Mouse (Mus musculus): ENCODE results near the gene Gm14685. TPM values are rescaled to one million over a fixed set of nuclear protein-coding genes. Genes with fewer than 3 reads are reported as not detected.
"Not testable (repeated sequence)": the region's sequence is repeated elsewhere in the genome, so short reads cannot be mapped to it uniquely, and the experiment has no call there.

Gm14685 gene
- 0.09 and 0.21 TPM in 2 replicates for polyA plus RNA-seq (2015; fragmentation: Nextera tagmentation; extraction: Ambion mirVana)

DNA sequence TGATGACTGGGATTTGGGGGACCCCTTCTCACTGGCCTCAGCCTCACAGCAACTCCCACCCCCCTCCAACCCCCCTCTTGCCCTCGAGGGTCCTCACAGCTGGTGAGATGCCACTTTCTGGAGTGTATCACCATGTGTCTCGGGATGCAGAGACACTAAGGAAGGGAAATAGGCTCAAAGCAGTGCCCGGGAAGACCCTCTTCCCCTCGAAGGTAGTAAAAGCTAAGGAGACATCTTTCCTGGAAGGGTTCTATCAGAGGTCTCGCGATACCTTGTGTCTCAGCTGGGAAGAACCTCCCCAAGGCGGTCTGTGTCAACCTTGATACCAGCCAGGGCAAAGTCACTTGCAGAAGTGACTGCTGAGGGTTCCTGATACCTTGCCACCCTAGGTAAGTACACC, at the start of gene Gm14685:
Gene Gm14685, plus strand, starts transcription at position 301 of the 400 bp plus-strand sequence.
- not testable (repeated sequence) for ATAC-seq; H3K4me2 ChIP-seq (ENCODE audit: low read depth, low read length); DNase-seq; H3K36me3 ChIP-seq (replicated peaks; ENCODE audit: insufficient read depth, low read length); H3K4me1 ChIP-seq (ENCODE audit: insufficient read depth); H3K4me3 ChIP-seq (ENCODE audit: low read depth, low read length); H3K27me3 ChIP-seq (ENCODE audit: insufficient read depth, low read length); H3K9me3 ChIP-seq (ENCODE audit: low read length); H3K9ac ChIP-seq (replicated peaks); H3K27ac ChIP-seq (ENCODE audit: low read depth)
- no CpG with 5 or more reads among the region's 7 CpGs for WGBS (ENCODE audit: insufficient replicate concordance)

DNA sequence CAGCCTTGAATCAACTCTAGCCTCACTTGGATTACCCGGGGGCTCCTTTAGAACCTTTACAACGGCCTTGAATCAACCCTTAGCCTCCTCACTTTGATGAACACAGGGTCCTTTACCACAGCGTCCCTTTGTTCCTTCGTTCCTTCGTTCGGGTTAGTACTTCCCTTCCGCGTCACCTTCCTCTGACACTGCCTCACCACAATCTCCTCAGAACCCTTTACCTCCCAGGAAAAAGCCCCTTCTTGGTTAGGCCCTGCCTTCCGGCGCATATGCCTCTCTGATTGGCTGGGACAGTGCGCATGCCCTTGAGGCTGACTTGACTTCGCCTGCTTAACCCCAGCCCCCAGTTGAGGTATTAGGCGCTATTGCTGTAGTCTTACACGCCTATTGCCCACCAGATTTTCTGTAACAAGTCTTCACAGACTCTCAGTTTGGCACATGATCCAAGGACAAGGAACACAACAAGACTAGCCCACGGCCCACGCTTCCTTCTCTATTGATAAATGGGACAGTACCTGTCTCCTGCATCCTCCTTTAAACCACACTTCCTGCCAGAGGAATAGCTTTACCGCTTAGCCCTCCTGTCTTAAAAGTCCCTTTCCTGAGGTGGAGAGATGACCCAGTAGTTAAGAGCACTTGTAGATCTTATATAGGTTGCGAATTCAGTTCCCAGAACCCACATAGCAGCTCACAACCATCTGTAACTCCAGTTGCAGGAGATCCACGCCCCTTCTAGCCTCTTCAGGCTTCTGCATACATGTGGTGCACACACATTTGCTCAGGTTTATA, 34.4 kb upstream of the Gm14685 start, which contains the start of gene Xlr4a:
Gene Xlr4a, minus strand, starts transcription at position 212 of the 789 bp plus-strand sequence.
- not testable (repeated sequence) for ATAC-seq, DNase-seq
- 64% methylated on average over 19 of the region's 19 CpGs for WGBS (ENCODE audit: insufficient replicate concordance)

DNA sequence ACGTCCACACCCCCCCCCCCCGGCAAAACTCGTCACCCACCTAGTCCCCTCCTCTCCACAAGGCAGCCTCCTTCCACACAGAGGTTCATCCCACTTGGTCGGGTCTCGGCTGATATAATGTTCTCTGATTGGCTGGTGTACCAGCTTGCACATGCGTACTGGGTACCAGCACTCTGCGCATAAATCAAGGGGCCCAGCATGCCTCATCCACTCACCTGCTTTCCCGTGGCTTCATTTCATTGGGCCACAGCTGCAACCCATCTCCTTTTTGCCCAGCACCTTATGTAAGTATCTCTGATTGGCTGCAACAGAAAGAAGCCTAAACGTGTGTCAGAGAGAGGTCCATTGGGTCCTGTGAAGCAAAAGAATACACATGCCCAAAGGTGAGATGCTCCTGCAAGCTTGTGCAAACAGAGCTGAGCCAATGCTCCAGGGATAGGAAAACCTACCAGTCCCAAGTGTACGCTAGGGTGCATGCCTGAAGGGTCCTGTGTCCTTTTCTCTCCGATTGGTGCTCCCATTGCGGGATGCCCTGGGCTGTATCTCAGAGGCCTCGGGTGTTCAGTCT, 19.8 kb upstream of the Gm14685 start, which contains the start of gene Xlr3a:
Gene Xlr3a, minus strand, starts transcription at position 155 of the 568 bp plus-strand sequence.
- H3K4me1 ChIP-seq (ENCODE audit: insufficient read depth); H3K27ac ChIP-seq (ENCODE audit: low read depth); H3K9me3 ChIP-seq (ENCODE audit: low read length); H3K27me3 ChIP-seq (ENCODE audit: insufficient read depth, low read length); H3K9ac ChIP-seq (replicated peaks); H3K4me3 ChIP-seq (ENCODE audit: low read depth, low read length); H3K4me2 ChIP-seq (ENCODE audit: low read depth, low read length); H3K36me3 ChIP-seq (replicated peaks; ENCODE audit: insufficient read depth, low read length): not testable (repeated sequence)
- 72% methylated on average over 13 of the region's 13 CpGs for WGBS (ENCODE audit: insufficient replicate concordance)
- peak; percentile 8 for DNase-seq
- ATAC-seq = 0 out of 2 replicates have a peak, but pooled peaks have one; percentile 23

More for the DNA sequence above, 34.4 kb upstream of the Gm14685 start, which contains the start of gene Xlr4a:
- not testable (repeated sequence) for H3K27me3 ChIP-seq (ENCODE audit: insufficient read depth, low read length); H3K4me2 ChIP-seq (ENCODE audit: low read depth, low read length); H3K27ac ChIP-seq (ENCODE audit: low read depth); H3K4me3 ChIP-seq (ENCODE audit: low read depth, low read length); H3K36me3 ChIP-seq (replicated peaks; ENCODE audit: insufficient read depth, low read length); H3K9me3 ChIP-seq (ENCODE audit: low read length); H3K9ac ChIP-seq (replicated peaks); H3K4me1 ChIP-seq (ENCODE audit: insufficient read depth)

DNA sequence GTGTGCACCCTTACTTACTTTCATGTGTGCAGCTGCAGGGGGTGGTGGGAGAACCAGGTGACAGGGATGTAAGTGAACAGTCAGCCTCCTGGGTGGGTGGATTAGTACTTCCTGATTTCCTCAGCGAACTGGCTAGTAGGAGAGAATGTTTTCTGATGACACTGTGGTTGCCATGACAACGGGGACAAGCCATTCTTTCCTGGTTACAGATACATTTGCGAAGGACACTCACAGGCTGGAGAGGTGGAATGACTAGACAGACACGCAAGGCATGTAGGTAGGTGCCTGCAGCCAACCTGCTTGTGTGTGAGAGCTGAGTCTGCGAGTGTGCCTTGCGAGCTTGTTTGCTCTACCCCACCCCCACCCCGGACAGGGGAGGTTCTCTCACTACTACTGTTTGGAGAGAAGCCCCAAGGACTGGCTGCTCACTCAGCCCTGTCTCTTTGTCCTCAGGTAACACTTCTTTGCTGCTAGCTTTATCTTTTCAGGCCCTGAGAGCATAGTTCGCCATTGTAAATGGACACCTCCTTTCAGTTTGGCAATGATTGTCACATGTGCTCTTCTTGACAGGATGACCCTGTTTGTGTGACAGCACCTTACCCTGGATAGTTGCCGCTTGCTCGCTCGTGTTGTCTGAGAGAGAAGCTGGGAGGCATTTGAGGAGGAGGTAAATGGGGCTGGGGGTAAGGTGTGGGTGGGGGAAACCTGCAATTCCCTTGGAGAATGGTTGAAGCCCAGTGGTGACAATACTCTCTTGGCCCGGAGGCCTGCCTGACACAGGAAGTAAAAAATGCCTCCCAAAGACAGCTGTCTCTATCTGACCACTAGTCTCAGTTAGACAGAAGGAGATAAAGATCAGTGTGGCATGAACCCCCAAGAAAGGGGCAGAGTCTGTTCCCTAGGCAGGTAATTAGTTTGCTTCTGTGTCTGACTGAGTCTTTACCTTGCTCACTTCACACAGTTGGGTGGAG, 6.3 kb downstream of the Gm14685 start:
- ATAC-seq = peak; percentile 92
- H3K9ac ChIP-seq (replicated peaks); DNase-seq; H3K27ac ChIP-seq (ENCODE audit: low read depth); H3K4me3 ChIP-seq (ENCODE audit: low read depth, low read length); H3K4me2 ChIP-seq (ENCODE audit: low read depth, low read length); H3K27me3 ChIP-seq (ENCODE audit: insufficient read depth, low read length); H3K9me3 ChIP-seq (ENCODE audit: low read length); H3K4me1 ChIP-seq (ENCODE audit: insufficient read depth); H3K36me3 ChIP-seq (replicated peaks; ENCODE audit: insufficient read depth, low read length): not testable (repeated sequence)
- no CpG with 5 or more reads among the region's 12 CpGs for WGBS (ENCODE audit: insufficient replicate concordance)

DNA sequence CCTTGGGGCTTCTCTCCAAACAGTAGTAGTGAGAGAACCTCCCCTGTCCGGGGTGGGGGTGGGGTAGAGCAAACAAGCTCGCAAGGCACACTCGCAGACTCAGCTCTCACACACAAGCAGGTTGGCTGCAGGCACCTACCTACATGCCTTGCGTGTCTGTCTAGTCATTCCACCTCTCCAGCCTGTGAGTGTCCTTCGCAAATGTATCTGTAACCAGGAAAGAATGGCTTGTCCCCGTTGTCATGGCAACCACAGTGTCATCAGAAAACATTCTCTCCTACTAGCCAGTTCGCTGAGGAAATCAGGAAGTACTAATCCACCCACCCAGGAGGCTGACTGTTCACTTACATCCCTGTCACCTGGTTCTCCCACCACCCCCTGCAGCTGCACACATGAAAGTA, 26.4 kb downstream of the Gm14685 start:
- H3K4me2 ChIP-seq (ENCODE audit: low read depth, low read length); H3K36me3 ChIP-seq (replicated peaks; ENCODE audit: insufficient read depth, low read length); H3K9ac ChIP-seq (replicated peaks); H3K4me3 ChIP-seq (ENCODE audit: low read depth, low read length); H3K4me1 ChIP-seq (ENCODE audit: insufficient read depth); H3K27ac ChIP-seq (ENCODE audit: low read depth); DNase-seq; H3K9me3 ChIP-seq (ENCODE audit: low read length); H3K27me3 ChIP-seq (ENCODE audit: insufficient read depth, low read length): not testable (repeated sequence)
- no CpG with 5 or more reads among the region's 7 CpGs for WGBS (ENCODE audit: insufficient replicate concordance)
- peak; percentile 94 for ATAC-seq

DNA sequence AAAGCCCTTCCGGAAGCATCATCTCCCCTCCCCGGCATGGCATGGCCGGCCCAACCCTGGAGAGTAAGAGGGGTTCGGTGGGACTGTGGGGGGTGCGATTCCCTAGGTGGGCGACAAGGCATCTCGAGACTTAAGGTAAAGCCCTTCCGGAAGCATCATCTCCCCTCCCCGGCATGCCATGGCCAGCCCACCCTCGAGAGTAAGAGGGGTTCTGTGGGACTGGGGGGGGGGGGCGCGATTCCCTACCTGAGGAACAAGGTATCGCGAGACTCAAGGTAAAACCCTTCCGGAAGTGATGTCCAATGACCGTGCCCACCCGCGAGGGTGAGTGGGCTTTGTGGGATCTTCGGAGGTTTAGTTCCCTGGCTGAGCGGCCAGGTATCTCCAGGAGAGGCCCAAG, 31.6 kb downstream of the Gm14685 start, which contains the start of gene Xlr5b:
Gene Xlr5b, plus strand, starts transcription at position 301 of the 400 bp plus-strand sequence.
- not testable (repeated sequence) for H3K36me3 ChIP-seq (replicated peaks; ENCODE audit: insufficient read depth, low read length); H3K27me3 ChIP-seq (ENCODE audit: insufficient read depth, low read length); H3K27ac ChIP-seq (ENCODE audit: low read depth); H3K4me1 ChIP-seq (ENCODE audit: insufficient read depth); H3K9me3 ChIP-seq (ENCODE audit: low read length); DNase-seq; ATAC-seq; H3K4me2 ChIP-seq (ENCODE audit: low read depth, low read length); H3K9ac ChIP-seq (replicated peaks); H3K4me3 ChIP-seq (ENCODE audit: low read depth, low read length)
- WGBS (ENCODE audit: insufficient replicate concordance) = no CpG with 5 or more reads among the region's 20 CpGs

DNA sequence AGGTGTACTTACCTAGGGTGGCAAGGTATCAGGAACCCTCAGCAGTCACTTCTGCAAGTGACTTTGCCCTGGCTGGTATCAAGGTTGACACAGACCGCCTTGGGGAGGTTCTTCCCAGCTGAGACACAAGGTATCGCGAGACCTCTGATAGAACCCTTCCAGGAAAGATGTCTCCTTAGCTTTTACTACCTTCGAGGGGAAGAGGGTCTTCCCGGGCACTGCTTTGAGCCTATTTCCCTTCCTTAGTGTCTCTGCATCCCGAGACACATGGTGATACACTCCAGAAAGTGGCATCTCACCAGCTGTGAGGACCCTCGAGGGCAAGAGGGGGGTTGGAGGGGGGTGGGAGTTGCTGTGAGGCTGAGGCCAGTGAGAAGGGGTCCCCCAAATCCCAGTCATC, 32.5 kb downstream of the Gm14685 start, which contains the start of gene DXBay18:
Gene DXBay18, minus strand, starts transcription at position 101 of the 400 bp plus-strand sequence.
- H3K9me3 ChIP-seq (ENCODE audit: low read length); H3K4me3 ChIP-seq (ENCODE audit: low read depth, low read length); H3K9ac ChIP-seq (replicated peaks); ATAC-seq; H3K36me3 ChIP-seq (replicated peaks; ENCODE audit: insufficient read depth, low read length); H3K4me2 ChIP-seq (ENCODE audit: low read depth, low read length); DNase-seq; H3K4me1 ChIP-seq (ENCODE audit: insufficient read depth); H3K27me3 ChIP-seq (ENCODE audit: insufficient read depth, low read length); H3K27ac ChIP-seq (ENCODE audit: low read depth): not testable (repeated sequence)
- WGBS (ENCODE audit: insufficient replicate concordance) = no CpG with 5 or more reads among the region's 7 CpGs

DNA sequence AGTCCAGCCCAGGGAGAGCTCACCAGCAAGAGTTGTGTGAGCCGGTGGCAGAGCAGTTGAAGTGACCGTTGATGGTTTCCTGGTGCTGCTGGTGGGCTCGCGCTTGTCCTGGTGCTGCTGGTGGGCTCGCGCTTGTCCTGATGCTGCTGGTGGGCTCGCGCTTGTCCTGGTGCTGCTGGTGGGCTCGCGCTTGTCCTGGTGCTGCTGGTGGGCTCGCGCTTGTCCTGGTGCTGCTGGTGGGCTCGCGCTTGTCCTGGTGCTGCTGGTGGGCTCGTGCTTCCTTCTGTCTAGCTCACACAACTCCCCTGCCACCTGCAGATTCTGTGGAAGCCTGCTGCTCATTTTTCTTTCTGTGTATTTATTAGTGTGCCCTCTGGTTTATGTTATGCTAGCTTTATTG, 60.0 kb downstream of the Gm14685 start, which contains the start of gene Spin2d:
Gene Spin2d, minus strand, starts transcription at position 101 of the 400 bp plus-strand sequence.
- H3K4me2 ChIP-seq (ENCODE audit: low read depth, low read length); ATAC-seq; H3K27me3 ChIP-seq (ENCODE audit: insufficient read depth, low read length); H3K9ac ChIP-seq (replicated peaks); H3K9me3 ChIP-seq (ENCODE audit: low read length); H3K27ac ChIP-seq (ENCODE audit: low read depth); H3K4me3 ChIP-seq (ENCODE audit: low read depth, low read length); H3K36me3 ChIP-seq (replicated peaks; ENCODE audit: insufficient read depth, low read length); H3K4me1 ChIP-seq (ENCODE audit: insufficient read depth); DNase-seq: not testable (repeated sequence)
- WGBS (ENCODE audit: insufficient replicate concordance) = 84% methylated on average over 6 of the region's 15 CpGs

Data from liver, postnatal 0 days (tissue).